Mouse (Mus musculus) CH12.LX (cell line): Measurements from ENCODE around the gene Abhd6.

Experiments
- CTCF ChIP-seq, 2 experiments: IDR thresholded peaks in 1 of 2; conservative IDR thresholded peaks in 1 of 2; 2 replicates each; pipeline ENCODE4 v1.5.1; 2011 to 2012; ENCODE audit warnings: low read depth in 2 of 2, low read length in 2 of 2, improper control_type of control experiment in 1 of 2, inconsistent platforms in 1 of 2, mild to moderate bottlenecking in 1 of 2, moderate library complexity in 1 of 2
- GABPA ChIP-seq: IDR thresholded peaks from 2 replicates; pipeline ENCODE4 v1.6.1; 2012; ENCODE audit warnings: low read depth, low read length, improper control_type of control experiment, inconsistent platforms; ENCODE audit not compliant: insufficient replicate concordance
- HCFC1 ChIP-seq: IDR thresholded peaks from 2 replicates; pipeline ENCODE4 v1.6.1; 2012; ENCODE audit warnings: low read depth, mild to moderate bottlenecking, inconsistent platforms, low read length, improper control_type of control experiment
- MAZ ChIP-seq: IDR thresholded peaks from 2 replicates; pipeline ENCODE4 v1.6.1; 2012; ENCODE audit warnings: low read depth, mild to moderate bottlenecking, inconsistent platforms, low read length, improper control_type of control experiment, moderate library complexity
- MEF2A ChIP-seq: IDR thresholded peaks from 2 replicates; pipeline ENCODE4 v1.6.1; 2014; ENCODE audit warnings: low read depth, mild to moderate bottlenecking, inconsistent platforms, low read length, improper control_type of control experiment, borderline replicate concordance
- POLR2A ChIP-seq: IDR thresholded peaks from 2 replicates; pipeline ENCODE4 v1.6.1; 2011; ENCODE audit warnings: low read depth, mild to moderate bottlenecking, improper control_type of control experiment, low read length
- SIN3A ChIP-seq: IDR thresholded peaks from 2 replicates; pipeline ENCODE4 v1.6.1; 2012; ENCODE audit warnings: low read length, improper control_type of control experiment, inconsistent platforms
- ZC3H11A ChIP-seq: IDR thresholded peaks from 2 replicates; pipeline ENCODE4 v1.6.1; 2012; ENCODE audit warnings: low read depth, mild to moderate bottlenecking, inconsistent platforms, low read length, improper control_type of control experiment
- ZKSCAN1 ChIP-seq: IDR thresholded peaks from 2 replicates; pipeline ENCODE4 v1.6.1; 2012; ENCODE audit warnings: low read depth, inconsistent platforms, low read length, improper control_type of control experiment, borderline replicate concordance

DNA sequence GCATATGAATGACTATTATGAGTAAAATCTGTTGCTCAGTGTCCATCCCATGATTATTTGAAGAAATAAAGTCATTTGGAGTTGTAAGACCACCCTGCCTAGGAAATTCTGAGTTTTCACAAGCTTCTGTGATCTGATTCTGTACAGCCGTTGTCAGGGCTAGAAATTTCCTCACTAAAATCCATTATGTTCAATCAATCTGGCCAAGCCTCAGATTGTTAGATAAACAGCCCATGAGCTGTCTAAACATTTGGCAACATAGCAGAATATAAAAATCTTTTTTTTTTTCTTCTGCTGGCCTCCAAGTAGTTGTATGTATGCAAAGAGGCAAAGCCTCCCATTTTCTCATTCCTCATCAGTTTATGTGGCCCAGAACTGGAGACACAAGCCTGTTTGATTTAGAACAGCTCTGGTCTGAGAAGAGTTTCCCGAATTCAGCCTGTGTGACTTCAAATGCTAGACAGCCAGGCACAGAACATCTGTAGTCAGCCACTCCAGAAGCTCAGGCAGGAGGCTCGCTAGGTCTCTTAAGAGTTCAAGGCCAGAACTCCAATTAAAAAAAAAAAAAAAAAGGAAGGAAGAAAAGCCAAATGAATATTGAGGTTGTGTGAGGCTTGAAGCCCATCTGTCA lies 92.3 kb downstream of the Abhd6 start:
- TF ChIP-seq CTCF (conservative IDR thresholded peaks at IDR 0.05 in 1 of 2, IDR thresholded peaks at IDR 0.05 in 1 of 2; ENCODE audit: low read depth in 2 of 2, low read length in 2 of 2) (no peak), MAZ (no peak), ZC3H11A (no peak), POLR2A (no peak), ZKSCAN1 (no peak), GABPA (no peak), SIN3A (no peak), MEF2A (no peak), HCFC1 (no peak)
